Mouse (Mus musculus): Measurements from ENCODE around the gene Fbxo28. TPM values are rescaled to one million over a fixed set of nuclear protein-coding genes. Genes with fewer than 3 reads are reported as not detected.

The Fbxo28 gene
- total RNA-seq (2021), result 10 to 100 TPM; 43.2 to 46.8 TPM
- long read RNA-seq, full-length matches to known transcripts, result 11 of 22 reads
- long read RNA-seq, partial matches to known transcripts, result 1 of 22 reads
- long read RNA-seq, other reads (novel, unspliced or antisense), result 10 of 22 reads

DNA sequence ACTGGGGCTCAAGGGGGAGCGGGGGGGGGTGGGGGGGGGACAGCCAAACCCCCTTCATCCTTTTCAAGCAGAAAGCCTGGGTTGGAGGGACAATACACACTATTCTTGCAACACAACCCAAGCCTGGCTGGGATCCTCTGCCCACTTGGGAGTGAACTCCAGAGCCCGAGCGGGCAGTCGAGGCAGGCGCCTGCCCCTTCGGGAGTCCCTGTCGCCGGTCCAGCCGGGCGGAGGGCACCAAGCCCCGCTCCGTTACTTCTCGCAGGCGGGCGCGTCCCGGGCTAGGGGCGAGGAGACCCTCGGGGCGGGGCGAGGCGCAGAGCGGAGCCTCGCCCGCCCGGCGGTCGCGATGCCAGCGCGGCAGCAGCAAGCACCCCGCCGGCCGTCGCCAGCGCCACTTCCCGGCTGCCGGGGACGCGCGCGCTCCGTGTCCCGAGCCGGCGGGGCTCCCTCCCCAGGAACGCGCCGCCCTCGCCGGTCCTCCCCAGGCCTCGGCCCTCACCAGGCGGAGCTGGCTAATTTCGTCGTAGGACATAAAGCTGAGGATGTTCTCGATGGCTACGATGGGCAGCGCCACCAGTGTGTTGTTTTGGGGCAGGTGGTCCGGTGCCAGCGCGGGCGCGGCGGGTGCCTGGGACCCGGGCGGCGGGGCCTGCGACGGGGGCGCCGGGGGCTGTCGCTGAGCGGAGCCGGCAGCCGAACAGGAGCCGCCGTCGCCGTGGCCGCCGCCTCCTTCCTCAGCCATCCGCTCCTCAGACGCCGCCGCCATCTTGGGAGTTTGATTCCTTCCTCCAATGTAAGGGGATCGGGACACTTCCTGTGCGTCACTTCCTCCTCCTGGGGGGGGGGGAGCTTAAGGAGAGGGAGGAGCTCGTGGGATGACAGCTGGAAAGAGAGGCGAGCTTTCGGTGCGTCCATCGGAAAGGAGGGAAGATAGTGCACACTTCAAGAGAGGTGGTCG is at the start of gene Fbxo28:
TSS of gene Fbxo28 (minus strand) at position 809 of the 961 bp plus-strand sequence.
- DNase-seq (ENCODE audit: low spot score in 2 of 2), result peak; percentile 80 to 85

DNA sequence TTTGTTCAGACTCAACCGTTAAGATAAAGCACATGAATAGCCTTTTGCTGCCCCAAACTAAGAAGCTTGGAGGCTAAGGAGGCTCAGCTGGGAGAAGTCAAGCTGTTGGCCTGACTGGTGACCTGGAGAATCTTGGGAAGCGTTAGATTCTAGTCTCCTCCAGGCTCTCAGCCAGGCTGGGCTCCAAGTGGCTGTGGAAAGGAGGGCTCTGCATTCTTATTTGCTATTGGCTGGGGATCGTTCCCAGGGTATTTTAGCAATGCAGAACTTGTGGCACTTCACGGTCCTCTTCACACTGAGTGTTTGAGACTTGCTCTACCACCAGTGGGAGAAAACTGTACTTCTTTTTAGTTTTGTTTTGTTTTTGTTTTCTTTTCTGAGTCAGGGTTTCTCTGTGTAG is 47.3 kb upstream of the Fbxo28 start:
- DNase-seq (ENCODE audit: low spot score in 2 of 2), result no peak

DNA sequence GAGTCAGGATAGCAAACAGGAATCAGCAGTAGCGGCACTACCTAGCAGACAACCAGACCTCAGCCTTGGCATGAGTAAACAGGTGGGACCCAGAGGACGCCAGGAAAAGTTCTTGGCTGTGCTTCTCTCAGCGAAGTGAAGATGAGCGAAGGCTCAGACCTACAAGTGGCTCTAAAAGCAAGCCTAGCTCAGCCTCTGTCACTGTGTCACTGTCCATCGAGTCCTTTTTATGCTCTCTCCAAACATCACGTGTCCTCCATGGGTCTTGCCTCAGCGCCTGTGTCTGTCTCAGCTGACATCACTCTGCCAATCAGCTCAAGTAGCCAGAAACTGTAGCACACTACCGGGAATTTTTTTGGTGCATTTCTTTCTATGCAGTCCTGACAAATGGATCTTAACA is 45.0 kb upstream of the Fbxo28 start:
- no peak for DNase-seq (ENCODE audit: low spot score in 2 of 2)

DNA sequence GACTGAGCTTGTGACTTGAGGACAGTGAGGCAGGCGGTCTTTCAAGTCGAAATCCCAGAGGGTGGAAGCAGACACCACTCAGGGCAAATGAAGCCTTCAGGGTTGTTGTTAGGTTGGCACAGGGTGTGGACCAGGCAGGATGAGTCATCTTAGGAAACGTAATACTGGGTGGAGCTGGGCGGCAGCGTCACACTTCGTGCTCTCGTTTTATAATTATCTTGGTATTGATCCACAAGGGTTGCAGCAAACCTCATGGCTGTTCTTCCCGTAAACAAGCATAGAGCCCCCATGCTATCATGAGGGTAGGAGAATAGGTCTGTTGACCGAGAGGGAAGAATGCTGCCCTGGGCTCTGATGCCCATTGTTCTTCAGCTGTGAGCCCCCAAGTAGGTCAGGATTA is 41.7 kb upstream of the Fbxo28 start:
- no peak for DNase-seq (ENCODE audit: low spot score in 2 of 2)

DNA sequence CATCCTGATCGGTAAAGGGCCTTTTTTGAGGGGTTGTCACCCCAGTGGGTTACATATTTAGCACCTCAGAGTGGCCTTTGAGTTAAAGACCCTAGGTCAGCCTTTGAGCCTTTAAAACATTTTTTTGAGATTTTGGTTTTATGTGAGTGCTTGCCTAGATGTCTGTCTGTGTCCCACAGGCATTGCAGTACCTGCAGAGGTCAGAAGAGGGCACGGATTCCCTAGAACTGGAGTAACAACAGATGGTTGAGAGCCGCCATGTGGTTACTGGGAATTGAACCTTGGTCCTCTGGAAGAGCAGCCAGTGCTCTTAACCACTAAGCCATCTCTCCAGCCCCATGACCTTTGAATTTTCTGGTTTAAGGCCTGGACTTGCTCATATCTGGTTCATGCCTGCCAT is 39.9 kb upstream of the Fbxo28 start:
- no peak for DNase-seq (ENCODE audit: low spot score in 2 of 2)

DNA sequence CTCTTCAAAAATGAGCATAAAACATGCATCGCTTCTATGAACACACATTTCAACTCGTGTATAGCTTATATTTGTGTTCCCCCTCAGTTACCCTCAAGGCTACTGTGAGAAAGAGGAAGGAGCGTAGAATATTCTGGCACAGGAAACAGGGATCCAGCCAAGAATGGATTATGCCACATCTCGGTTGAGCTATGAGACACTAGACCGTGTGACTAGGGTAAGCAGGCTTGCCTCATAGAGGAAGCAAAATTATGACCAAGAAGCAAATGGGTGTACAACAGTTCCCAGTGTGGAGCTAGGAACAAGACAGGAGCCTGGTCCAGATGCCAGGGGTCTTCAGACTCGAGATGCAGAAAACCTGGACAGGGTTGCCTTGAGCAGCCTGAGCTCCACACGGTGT is 39.3 kb upstream of the Fbxo28 start:
- DNase-seq (ENCODE audit: low spot score in 2 of 2), result no peak

DNA sequence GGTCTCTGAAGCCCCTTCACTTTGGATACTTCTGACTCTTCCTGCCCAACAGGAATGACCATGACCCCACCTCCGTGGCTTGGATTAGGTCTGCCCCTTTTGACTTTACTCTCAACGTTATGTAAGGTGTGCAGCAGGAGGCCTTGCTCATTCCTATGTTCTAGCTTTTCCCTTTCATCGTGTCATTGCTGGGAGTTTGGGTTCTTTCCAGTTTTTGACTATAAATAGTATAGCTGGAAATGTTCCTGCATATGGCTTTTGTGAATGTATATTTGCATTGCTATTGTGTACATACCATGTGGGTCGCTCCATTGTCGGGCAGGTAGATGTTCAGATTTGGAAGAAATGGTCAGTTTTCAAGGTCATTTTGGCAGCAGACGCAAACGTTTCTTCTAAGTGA is 37.4 kb upstream of the Fbxo28 start:
- DNase-seq (ENCODE audit: low spot score in 2 of 2), result no peak

DNA sequence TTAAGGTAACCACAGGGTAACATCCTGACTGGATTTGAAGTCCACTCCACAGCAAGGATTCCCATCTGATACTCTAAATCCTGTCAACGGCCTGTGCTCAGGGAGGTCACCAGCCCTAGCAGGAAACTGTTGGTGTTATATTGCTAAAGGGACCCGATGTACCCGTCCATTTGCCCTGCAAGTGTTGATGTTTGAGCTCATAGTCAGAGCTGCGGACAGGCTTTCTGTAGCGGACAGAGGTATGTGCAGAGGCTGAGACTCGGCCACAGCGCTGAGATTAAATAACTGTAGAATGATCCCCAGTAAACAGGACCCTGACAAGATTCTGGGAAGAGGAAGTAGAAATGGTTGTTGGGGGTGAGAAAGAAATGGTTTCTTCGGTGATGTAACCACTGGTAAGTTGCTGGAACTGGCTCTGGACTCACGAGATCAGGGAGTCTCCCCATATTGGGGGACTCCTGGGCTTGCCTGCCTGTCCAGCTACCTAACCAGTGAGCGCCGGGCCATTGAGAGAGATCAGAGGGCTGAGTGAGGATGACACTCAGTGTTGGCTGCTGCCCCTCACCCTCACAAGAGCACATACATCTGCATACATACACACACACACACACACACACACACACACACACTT is 36.9 kb upstream of the Fbxo28 start:
- DNase-seq (ENCODE audit: low spot score in 2 of 2), result no peak

DNA sequence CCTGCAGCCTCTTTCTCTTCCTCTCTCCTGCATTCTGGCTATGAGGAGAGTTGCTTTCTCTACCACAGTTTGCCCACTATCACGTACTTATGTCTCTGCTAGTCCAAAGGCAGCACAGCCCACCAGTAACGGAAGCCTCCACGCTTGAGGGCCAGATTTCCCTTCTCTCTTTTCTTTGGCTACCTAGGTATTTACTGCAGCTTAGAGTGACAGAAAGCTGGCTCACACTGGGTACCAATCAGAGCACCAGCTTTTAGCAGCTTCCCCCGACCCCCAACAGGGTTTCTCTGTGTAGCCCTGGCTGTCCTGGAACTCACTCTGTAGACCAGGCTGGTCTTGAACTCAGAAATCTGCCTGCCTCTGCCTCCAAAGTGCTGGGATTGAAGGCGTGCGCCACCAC is 36.1 kb upstream of the Fbxo28 start:
- no peak for DNase-seq (ENCODE audit: low spot score in 2 of 2)

DNA sequence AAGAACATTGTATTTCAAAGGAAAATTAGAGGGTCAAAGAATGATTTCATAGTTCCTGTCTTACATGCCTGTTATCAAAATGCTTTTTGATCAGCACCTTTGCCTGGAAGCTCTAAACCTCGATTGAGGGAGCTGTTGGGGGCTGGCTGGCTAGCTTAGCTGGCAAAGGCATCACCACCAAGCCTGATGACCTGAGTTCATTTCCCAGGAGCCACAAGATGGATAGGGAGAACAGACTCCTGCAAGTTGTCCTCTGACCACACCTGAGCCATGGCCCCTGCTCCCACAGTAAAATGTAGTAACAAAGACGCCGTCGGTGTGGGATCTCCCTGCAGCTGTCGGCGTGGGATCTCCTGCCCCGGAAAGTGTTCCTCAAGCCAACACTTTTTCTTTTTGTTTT is 35.4 kb upstream of the Fbxo28 start:
- no peak for DNase-seq (ENCODE audit: low spot score in 2 of 2)

DNA sequence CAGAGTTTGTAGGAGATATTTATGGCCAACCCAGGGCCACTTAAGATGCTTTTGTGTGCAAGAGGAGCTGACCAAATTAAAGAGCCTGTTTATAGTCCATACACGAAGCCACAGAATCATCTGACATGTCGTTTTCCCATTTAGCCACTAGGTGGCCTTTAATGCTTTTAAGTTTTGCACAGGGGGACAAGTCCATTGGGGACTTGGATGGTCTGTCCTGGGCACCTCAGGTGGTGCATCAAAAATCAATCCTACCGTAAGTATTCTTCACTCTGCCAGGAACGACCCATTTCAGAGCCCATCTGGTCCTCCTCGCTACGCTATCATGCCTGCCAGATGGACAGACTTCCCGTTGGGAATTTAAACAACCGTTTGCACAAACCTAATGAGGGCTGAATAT is 34.8 kb upstream of the Fbxo28 start:
- DNase-seq (ENCODE audit: low spot score in 2 of 2), result peak; percentile 17 to 32

DNA sequence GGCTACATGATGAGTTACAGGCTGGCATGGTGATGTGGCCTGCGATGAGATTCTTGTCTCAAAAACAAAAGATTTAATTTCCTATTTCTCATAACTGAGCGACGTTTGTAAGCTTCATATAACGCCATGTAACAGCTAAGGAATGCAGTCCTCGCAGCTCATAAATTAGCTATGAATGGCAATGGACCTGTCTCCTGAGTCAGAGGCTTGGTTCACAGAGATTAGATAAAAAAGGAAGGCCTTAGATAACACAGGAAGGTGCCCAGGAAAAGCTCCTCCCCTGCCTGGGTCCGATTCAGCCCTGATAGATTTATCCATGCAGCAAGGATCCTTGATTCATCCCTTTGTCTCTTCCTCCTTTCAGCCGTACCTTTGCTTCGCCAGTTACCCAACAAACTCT is 30.5 kb upstream of the Fbxo28 start:
- no peak for DNase-seq (ENCODE audit: low spot score in 2 of 2)

DNA sequence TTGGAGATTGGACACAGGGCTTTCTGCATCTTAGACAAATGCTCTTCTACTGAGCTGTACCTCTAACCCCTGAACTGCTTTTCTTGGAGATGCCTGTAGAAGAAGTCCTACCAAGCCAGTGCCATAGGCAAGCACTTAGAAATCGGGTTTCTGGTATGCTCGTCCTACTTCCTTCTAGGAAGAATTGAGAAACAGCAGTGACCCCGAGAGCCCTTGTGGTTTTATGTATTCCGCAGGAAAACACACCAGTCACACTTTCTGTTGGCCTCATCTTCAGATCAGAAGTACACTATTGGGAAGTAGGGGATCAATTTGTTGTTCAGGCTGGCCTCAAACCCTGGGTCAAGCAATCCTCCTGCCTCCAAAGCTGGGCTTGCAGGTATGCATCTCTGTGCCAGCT is 28.0 kb upstream of the Fbxo28 start:
- no peak for DNase-seq (ENCODE audit: low spot score in 2 of 2)

DNA sequence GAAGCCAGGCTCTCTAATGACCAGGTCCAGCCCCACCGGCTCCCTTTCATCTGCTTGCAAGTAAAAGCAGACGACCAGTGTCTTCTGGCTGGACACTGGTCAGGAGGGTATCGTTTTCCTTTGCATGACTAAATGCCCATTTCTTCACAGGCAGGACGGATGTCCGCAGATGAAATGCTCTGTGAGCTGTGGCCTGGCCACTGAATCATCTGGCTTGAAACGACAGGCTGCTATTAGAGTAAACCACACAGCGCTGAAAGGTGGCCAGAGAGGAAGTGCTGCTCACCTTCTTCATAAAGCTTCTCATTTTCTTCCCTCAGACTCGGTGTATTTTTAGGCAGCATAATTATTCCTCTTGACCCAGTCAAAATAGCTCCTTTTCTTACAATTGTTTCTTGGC is 27.4 kb upstream of the Fbxo28 start:
- DNase-seq (ENCODE audit: low spot score in 2 of 2), result no peak

DNA sequence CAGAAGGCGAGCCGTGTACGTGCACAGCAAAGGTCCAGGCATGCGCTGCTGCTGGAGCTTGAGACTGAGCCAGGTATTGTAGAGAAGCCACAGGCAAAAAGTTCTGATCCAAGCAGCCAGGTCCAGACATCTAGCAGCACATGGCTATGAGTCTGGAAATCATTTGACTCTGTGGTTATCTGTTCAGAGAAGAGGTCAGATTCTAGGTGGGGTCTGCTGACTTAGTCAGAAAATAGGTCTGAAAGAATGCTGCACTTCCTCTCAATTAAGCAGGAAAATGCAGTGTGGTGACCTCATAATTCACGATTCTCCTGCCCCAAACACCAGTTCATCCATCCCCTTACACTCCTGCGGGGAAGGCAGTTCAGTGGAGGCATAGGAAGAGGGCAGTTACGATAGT is 26.9 kb upstream of the Fbxo28 start:
- DNase-seq (ENCODE audit: low spot score in 2 of 2), result no peak

DNA sequence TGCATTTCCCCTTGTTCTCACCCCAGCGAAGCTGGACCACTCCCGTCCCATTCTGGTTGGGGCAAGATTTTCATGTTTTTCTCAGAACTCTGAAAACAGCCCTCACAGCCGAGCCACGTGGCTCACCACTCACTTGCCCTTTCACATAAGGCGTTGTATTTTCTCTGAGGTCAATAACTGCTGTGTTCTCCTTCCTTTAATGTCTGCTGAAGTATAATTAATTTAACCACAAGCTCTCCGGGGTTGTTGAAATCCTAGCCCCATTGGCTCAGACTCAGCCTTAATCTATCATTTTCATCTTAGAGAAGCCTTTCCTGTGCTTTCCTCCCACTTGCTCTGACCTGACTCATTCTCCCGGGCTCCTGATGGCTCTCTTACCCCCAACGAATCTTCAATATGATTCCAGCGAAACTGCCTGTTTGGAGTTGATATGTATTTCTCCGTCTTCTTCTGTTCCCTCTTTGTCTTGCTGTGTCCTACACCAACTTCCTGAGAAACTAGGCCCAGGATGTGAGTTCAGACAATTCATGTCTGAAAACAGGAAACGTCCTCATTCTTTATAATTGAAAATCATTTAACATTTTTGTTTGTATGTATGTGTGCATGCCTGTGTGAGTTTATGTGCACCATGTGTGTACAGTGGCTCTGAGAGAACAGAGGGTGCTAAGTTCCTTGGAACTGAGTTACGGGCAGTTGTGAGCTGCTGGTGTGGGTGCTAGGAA is 22.4 kb upstream of the Fbxo28 start:
- no peak for DNase-seq (ENCODE audit: low spot score in 2 of 2)

DNA sequence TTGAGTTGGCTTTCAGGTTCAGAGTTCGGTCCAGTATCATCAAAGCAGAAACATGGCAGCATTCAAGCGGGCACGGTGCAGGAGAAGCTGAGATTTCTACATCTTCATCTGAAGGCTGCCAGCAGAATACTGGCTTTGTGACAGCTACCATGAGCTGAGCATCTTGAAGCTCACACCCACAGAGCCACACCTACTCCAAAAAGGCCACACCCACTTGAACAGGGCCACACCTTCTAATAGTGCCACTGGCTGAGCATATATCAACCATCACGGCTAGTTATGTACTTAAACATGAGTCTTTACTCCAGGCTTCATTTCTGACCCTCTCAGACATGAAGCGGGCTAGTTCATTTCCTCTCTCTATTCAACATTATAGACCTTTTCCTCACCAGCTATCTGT is 21.3 kb upstream of the Fbxo28 start:
- DNase-seq (ENCODE audit: low spot score in 2 of 2), result no peak

DNA sequence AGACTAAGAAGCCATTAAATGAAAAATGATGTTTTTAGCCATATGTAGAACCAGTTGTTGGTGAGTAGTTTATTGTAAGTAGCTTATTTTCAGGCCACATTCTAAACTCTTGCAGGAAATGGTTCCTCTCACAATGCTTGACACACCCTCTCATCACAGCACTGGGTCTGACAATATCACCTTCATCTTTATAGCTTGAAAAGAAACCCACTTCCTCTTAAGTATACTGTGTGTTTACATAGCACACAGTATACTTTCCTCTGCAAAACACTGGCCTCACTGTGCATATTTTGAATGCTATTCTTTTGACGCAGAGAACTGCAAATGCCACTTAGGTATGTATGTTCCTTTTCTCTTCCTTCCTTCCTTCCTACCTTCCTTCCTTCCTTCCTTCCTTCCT is 16.7 kb upstream of the Fbxo28 start:
- DNase-seq (ENCODE audit: low spot score in 2 of 2), result no peak

DNA sequence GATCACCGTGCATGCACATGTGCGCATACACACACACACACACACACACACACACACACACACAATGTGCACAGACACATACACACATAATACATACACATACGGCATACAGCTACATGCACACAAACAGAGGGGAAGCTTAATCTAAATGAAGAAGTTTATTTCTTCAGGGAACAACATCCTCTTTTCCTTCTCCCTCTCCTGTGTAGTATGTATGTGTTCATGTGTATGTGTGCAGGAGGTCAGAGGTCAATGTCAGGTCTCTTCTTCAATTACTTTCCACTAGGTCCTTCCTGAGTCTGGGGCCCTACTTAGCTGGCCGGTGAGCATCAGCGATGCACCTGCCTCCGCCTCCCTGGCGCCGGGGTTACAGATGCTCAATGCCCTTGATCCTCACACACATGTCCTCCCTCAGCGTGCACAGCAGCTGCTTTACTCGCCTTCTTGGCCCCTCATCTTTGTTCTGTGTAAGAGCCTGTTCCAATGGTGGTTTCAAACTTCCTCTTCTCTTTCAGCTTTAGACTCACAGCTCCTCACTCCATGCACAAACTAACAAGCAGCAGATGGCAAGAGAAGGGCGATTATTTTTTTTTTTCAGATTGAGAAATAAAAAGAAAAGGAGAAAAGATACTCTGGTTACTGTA is 13.2 kb upstream of the Fbxo28 start:
- no peak for DNase-seq (ENCODE audit: low spot score in 2 of 2)

DNA sequence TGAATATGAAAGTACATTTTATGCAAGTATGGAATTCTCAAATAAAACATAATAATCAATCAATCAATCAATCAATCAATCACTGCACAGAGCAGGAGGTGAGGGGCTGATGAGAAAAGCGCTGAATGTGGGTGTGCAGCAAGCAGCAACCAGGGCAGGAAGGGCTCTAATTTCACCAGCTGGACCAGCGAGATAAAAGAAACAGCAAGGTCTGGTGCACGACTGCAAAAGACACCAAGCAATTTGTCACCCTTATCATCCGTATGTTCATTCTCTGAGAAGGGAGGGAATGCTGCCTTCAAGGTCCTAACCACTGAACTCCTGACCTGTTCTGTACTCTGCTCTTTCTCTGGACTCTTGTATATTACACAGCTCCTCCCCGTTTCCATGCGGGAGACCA is 8.1 kb upstream of the Fbxo28 start:
- DNase-seq (ENCODE audit: low spot score in 2 of 2), result no peak

DNA sequence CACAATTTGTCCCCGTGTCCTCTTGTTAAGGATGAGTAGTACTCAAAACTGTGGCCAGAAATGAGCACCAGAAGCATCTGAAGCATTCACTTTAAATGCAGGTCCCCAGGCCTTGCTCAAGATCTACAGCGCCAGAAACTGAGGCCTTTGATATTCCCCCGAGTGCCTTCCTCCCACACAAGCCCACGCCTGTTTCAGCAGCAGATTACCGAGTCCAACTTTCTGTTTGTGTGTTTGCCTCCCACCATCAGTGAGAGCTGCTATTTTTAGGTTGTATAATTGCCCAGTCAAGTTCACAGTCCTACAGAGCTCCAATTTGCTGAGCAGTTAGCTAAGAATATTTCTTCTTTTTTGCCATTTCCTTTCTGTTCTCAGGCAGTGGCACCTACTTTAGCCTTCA is 5.1 kb upstream of the Fbxo28 start:
- DNase-seq (ENCODE audit: low spot score in 2 of 2), result no peak

All from layer of hippocampus, postnatal 10 days (tissue).